Mouse (Mus musculus): ENCODE results near the gene Ap3b1. TPM values are rescaled to one million over a fixed set of nuclear protein-coding genes. Genes with fewer than 3 reads are reported as not detected.

The Ap3b1 gene
- polyA plus RNA-seq, 1 experiment from 2014 or later, result 30.9 TPM

DNA sequence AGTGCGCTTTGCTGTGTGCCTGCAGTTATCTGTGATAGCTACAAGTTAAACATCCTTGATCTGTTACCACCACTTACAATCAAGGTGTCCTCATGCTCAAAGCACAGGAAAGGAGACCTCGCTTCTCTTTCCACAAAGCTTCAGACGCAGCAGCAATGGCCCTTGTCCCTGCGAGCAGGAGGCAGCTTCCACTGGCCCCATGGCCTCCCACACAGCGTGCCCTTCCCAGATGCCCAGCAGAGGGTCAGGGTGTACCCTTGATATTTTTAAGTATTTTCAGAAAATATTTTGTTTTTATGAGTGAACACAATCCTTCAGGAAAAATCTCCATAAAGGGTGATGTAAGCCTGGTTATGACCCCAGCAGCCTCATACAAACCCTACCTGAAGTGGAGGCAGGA is 170.4 kb downstream of the Ap3b1 start:
- Histone ChIP-seq H3K4me1 (replicated peaks; ENCODE audit: control insufficient read depth, insufficient read depth, low read length) (no peaks in the 10 kb centered on the region), H3K27ac (ENCODE audit: low read depth, low read length) (no peak overlapping the region), H3K4me3 (ENCODE audit: low read depth, low read length) (no peak overlapping the region), H3K4me2 (replicated peaks; ENCODE audit: low read depth) (no peak overlapping the region), H3K27me3 (replicated peaks; ENCODE audit: control insufficient read depth, insufficient read depth, low read length) (no peaks in the 10 kb centered on the region), H3K36me3 (ENCODE audit: control insufficient read depth, insufficient read depth) (peaks cover 38% of the 10 kb centered on the region), H3K9ac (ENCODE audit: low read depth, low read length) (no peak overlapping the region), H3K9me3 (ENCODE audit: control insufficient read depth) (no peaks in the 10 kb centered on the region)
- ATAC-seq, result no peak
- TF ChIP-seq CTCF (IDR thresholded peaks at IDR 0.05; ENCODE audit: low read depth), result no peak
- 96% methylated on average over 5 of the region's 5 CpGs for WGBS

DNA sequence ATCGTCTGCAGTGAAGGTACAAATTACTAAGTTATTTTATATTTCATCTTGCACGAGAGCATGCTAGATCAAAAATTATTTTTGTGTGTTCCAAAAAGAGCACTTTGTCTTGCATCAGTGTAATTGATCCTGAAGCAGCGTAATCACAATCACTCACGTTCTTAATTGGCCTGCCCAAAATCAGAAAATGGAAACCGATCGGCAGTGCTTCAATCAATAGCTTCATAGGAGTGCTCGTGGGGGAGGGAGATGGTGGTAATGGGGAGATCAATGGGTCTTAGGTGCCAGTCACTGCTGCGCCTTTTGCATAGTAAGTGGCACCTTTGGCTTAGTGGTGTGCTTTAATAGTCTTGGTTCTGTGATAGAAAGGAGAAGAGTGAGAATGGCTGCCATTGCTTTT is 174.8 kb downstream of the Ap3b1 start:
- WGBS, result 97% methylated on average over 8 of the region's 8 CpGs
- no peak overlapping the region for H3K27ac ChIP-seq (ENCODE audit: low read depth, low read length)
- H3K36me3 ChIP-seq (ENCODE audit: control insufficient read depth, insufficient read depth), result peaks cover 30% of the 10 kb centered on the region
- H3K27me3 ChIP-seq (replicated peaks; ENCODE audit: control insufficient read depth, insufficient read depth, low read length), result no peaks in the 10 kb centered on the region
- H3K9ac ChIP-seq (ENCODE audit: low read depth, low read length), result no peak overlapping the region
- H3K4me3 ChIP-seq (ENCODE audit: low read depth, low read length), result no peak overlapping the region
- H3K4me1 ChIP-seq (replicated peaks; ENCODE audit: control insufficient read depth, insufficient read depth, low read length), result no peaks in the 10 kb centered on the region
- ATAC-seq, result no peak
- H3K9me3 ChIP-seq (ENCODE audit: control insufficient read depth), result no peaks in the 10 kb centered on the region
- H3K4me2 ChIP-seq (replicated peaks; ENCODE audit: low read depth), result no peak overlapping the region
- no peak for TF ChIP-seq CTCF (IDR thresholded peaks at IDR 0.05; ENCODE audit: low read depth)

DNA sequence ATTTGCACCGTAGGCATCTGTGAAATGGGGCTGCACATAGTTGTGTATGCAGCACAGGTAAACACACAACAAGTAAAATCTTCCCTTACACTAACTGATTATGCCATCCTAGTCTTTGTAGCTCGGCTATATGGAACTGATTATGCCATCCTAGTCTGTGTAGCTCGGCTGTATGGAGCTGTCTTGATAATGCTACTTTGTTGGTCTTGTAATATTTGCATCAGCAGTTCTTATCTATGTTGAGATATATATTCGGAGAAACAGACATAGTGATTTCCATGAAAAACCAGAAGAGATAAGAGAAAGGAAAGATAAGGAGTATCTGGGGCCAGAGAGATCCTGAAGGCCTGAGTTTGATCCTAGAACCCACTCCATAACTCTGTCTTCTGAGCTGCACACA is 178.6 kb downstream of the Ap3b1 start:
- no peaks in the 10 kb centered on the region for H3K9me3 ChIP-seq (ENCODE audit: control insufficient read depth)
- no peak overlapping the region for H3K9ac ChIP-seq (ENCODE audit: low read depth, low read length)
- no peak for ATAC-seq
- H3K27ac ChIP-seq (ENCODE audit: low read depth, low read length), result no peak overlapping the region
- no peak overlapping the region for H3K4me3 ChIP-seq (ENCODE audit: low read depth, low read length)
- no peaks in the 10 kb centered on the region for H3K4me1 ChIP-seq (replicated peaks; ENCODE audit: control insufficient read depth, insufficient read depth, low read length)
- H3K4me2 ChIP-seq (replicated peaks; ENCODE audit: low read depth), result no peak overlapping the region
- H3K36me3 ChIP-seq (ENCODE audit: control insufficient read depth, insufficient read depth), result peaks cover 6% of the 10 kb centered on the region
- no peak for TF ChIP-seq CTCF (IDR thresholded peaks at IDR 0.05; ENCODE audit: low read depth)
- 58% methylated on average over 4 of the region's 4 CpGs for WGBS
- H3K27me3 ChIP-seq (replicated peaks; ENCODE audit: control insufficient read depth, insufficient read depth, low read length), result no peaks in the 10 kb centered on the region

DNA sequence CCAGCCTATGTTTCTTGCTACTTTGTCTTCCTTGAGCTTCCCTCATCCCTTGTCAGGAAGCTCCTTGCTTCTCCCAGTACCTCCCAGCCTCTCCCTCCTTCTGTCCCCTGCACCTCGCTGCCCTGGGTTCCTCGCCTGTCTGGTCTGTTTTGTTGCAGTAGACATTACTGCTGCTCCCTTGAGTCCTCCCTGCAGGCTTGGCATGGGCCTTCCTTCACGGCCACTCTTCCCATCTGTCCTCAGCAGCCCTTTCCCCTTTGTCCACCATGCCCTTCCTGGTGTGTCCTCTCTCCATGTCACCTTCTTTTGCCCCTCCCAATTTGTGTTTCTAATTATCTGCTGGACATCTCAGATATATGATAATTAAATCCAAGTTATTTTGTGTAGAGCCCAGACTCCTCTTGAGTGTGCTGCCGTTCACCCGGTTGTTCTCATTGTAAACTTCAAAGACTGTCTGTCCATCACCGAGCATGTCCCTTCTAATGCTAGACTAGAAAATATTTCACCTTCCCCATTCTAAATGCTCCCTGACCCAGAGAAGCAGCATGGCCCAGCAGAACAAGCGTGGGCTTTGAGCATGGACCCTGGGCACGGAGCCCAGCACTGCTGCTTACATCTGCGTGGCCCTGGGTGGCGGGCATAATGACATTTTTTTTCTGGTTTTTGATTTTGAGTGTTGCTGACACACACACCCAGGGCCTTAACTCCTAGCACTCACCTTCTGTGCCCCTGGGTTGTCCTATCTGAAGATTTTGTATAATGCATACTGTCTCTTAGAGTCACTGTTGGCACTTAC is 181.3 kb downstream of the Ap3b1 start:
- H3K9ac ChIP-seq (ENCODE audit: low read depth, low read length), result no peak overlapping the region

DNA sequence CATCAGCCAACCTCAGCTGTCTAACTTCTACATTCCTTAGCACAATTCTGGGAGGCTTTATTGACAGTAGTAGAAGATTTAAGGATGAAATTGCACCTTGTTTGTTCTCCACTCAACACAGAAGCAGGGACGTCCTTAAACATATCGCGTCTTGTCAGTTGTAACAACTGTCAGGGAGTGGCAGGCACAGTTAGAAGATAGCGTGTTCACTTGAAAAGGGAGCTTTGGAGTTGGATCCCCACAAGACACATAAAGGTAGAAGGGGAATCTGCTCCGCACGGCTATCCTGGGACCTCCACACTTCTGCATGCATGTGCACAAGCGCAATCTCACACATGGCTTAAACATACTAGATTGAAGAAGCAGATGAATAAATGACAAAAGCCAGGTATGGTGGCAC is 183.3 kb downstream of the Ap3b1 start:
- WGBS, result 81% methylated on average over 7 of the region's 7 CpGs
- no peak overlapping the region for H3K4me3 ChIP-seq (ENCODE audit: low read depth, low read length)
- no peak for ATAC-seq
- H3K4me1 ChIP-seq (replicated peaks; ENCODE audit: control insufficient read depth, insufficient read depth, low read length), result no peaks in the 10 kb centered on the region
- no peak overlapping the region for H3K27ac ChIP-seq (ENCODE audit: low read depth, low read length)
- H3K36me3 ChIP-seq (ENCODE audit: control insufficient read depth, insufficient read depth), result peaks cover 7% of the 10 kb centered on the region
- H3K9ac ChIP-seq (ENCODE audit: low read depth, low read length), result no peak overlapping the region
- H3K9me3 ChIP-seq (ENCODE audit: control insufficient read depth), result no peaks in the 10 kb centered on the region
- no peak overlapping the region for H3K4me2 ChIP-seq (replicated peaks; ENCODE audit: low read depth)
- TF ChIP-seq CTCF (IDR thresholded peaks at IDR 0.05; ENCODE audit: low read depth), result no peak
- no peaks in the 10 kb centered on the region for H3K27me3 ChIP-seq (replicated peaks; ENCODE audit: control insufficient read depth, insufficient read depth, low read length)

More for the DNA sequence above, 181.3 kb downstream of the Ap3b1 start:
- H3K27ac ChIP-seq (ENCODE audit: low read depth, low read length), result no peak overlapping the region
- TF ChIP-seq CTCF (IDR thresholded peaks at IDR 0.05; ENCODE audit: low read depth), result no peak
- H3K27me3 ChIP-seq (replicated peaks; ENCODE audit: control insufficient read depth, insufficient read depth, low read length), result no peaks in the 10 kb centered on the region
- H3K36me3 ChIP-seq (ENCODE audit: control insufficient read depth, insufficient read depth), result peaks cover 7% of the 10 kb centered on the region
- no peaks in the 10 kb centered on the region for H3K4me1 ChIP-seq (replicated peaks; ENCODE audit: control insufficient read depth, insufficient read depth, low read length)
- 91% methylated on average over 10 of the region's 10 CpGs for WGBS
- no peak for ATAC-seq
- no peaks in the 10 kb centered on the region for H3K9me3 ChIP-seq (ENCODE audit: control insufficient read depth)
- H3K4me2 ChIP-seq (replicated peaks; ENCODE audit: low read depth), result no peak overlapping the region
- no peak overlapping the region for H3K4me3 ChIP-seq (ENCODE audit: low read depth, low read length)

DNA sequence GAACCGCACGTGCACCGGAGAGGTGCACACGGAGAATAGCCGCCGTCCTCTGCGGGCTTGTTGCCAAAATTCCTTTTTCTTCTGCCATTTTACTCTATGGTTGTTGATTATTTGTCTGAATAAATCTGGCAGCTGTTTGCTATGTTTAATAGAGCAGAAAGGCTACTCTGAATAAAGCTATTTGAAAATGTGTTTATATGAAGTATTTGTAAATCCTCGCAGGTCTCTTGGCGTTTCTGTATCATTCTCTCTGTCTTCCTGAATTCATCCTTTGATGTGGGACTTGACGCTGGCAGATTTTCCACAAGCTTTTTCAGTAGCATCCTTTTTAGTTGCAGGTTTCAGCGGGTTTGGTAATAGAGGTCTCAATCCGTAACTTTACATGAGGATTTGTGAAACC is 185.5 kb downstream of the Ap3b1 start:
- WGBS, result 81% methylated on average over 12 of the region's 12 CpGs

More for the DNA sequence above, 185.5 kb downstream of the Ap3b1 start:
- Histone ChIP-seq H3K27me3 (replicated peaks; ENCODE audit: control insufficient read depth, insufficient read depth, low read length) (no peaks in the 10 kb centered on the region), H3K9me3 (ENCODE audit: control insufficient read depth) (no peaks in the 10 kb centered on the region), H3K4me2 (replicated peaks; ENCODE audit: low read depth) (no peak overlapping the region), H3K36me3 (ENCODE audit: control insufficient read depth, insufficient read depth) (peaks cover 17% of the 10 kb centered on the region), H3K27ac (ENCODE audit: low read depth, low read length) (no peak overlapping the region), H3K4me1 (replicated peaks; ENCODE audit: control insufficient read depth, insufficient read depth, low read length) (no peaks in the 10 kb centered on the region), H3K9ac (ENCODE audit: low read depth, low read length) (no peak overlapping the region), H3K4me3 (ENCODE audit: low read depth, low read length) (no peak overlapping the region)
- no peak for TF ChIP-seq CTCF (IDR thresholded peaks at IDR 0.05; ENCODE audit: low read depth)
- ATAC-seq, result no peak
